Mouse (Mus musculus) monocyte, adult 5-6 weeks (primary cell): Measurements from ENCODE around the gene Tnfrsf14. TPM values are rescaled to one million over a fixed set of nuclear protein-coding genes. Genes with fewer than 3 reads are reported as not detected.
A peak's percentile ranks its signal among the peaks of the same experiment; 100 is the strongest.

Experiments used
- ATAC-seq: fragments of 153-309, 156-312 bp; replicated peaks from 2 replicates; pipeline ENCODE4 v1.8.0; 2017; ENCODE audit warnings: mild to moderate bottlenecking; ENCODE audit not compliant: low TSS enrichment, insufficient number of reproducible peaks, severe bottlenecking, poor library complexity, low FRiP score
- total RNA-seq: library from RNA; stranded (forward); fragments of 200-1000, 200-491, 200-594 nt; gene quantifications from 3 replicates; pipeline ENCODE4 v1.2.3, GENCODE M21; 2017

Tnfrsf14 gene
- total RNA-seq, result 20.8 to 45.5 TPM (median 29.3 TPM) in 3 replicates

DNA sequence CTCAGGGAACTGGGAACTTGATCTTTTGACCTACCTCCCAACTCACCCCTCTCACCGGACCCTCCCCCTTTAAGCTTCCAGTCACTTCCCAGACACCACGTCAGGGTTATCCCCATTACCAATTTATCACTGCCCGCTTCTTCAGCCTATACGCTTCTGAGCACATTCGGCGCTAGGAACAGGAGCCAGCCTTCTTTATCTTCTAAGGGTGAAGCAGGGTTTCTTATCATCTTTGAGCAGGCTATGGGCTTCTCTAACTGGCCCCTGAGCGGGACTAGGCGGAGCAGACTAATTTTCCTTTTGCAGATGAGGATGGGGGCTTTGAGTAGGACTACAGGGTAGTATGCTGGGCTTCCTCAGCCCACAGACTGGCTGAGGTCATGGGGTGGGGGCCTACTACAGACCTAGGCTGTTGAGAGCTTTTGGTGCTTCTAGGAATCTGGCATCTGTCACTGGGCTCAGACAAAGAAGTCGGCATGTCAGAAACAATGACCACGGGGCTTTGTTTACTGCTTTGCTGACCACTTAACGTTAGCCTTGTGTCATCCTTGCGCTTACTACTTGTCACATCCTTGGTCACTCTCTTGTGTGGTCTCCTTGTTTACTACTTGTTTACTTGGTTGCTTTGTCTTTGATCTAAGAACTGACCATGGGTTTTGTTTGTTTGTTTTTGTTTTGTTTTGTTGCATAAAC is at the start of gene Tnfrsf14:
Gene Tnfrsf14 (minus strand): TSS at position 169 of the 693 bp plus-strand sequence.
- ATAC-seq, result no peak

DNA sequence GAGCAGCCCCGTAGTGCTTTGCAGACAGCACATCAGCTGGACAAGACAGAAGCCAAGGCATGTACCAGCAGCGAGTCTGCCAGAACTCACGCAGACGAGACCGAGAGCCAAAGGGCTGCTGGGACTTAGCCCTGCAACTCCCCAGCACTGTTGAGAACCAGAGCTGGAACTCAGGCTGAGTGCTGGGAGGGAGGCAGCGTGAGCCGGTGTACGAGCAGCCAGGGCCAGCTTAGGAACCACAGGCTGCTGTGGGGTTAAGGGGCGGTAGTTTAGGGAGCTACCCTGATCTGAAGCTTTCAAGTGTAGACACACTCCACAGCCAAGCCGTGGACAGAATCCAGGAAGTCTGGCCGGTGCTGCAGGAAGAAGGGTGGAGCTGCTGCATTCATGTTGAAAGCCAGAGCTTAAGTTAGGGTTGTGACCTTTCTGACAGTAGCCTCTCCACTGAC is 45.8 kb upstream of the Tnfrsf14 start:
- no peak for ATAC-seq

DNA sequence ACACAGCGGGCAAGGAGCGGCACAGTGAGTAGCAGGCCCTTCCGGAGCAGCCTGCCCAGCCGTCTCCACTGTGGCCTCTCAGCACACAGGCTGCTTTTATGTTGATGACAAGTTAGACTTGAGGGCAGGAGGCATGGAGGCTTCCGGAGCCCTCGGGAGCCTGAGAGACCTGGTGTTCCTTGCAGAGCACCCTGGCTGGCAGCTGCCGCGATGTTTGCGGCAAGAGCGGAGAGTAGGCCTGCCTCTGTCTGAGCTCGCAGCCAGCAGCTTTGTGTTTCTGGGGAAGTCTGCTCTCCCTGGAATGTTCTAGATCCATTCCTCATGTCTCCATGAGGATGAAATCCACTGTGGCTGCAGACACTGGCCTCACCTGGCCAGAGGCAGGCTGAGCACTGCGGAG is 44.2 kb upstream of the Tnfrsf14 start:
- no peak for ATAC-seq

DNA sequence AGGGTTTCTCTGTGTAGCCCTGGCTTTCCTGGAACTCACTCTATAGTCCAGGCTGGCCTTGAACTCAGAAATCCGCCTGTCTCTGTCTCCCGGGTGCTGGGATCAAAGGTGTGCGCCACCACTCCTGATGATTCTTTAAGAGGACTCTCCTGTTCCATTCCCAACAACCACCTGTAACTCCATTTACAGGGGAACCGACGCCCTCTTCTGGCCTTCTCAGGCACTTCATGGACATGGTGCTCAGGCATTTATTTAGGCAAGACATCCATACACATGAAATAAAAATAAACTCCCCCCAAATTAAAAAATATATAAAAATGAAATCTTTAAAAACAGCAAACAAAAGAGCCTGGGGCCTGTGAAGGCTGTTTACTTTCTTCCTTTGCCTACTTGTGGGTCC is 38.8 kb upstream of the Tnfrsf14 start:
- no peak for ATAC-seq

DNA sequence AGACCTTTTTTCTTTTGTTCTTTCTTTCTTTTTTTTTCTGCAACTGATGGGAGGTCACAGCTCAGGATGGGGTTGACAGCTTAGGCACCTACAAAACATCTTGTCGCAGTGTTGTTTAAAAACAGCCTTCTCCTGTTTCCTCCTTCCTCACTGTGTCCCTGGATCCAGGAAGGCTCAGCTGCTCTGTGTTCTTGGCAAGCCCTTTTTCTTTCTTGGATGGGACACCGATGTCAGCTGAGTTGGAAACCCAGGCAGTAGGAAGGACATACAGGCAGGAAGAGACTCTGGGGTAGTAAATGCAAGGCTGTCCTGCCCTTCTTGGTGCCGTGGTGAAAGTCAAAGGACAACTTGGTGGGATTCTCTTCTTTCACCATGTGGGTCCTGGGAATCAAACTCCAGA is 37.5 kb upstream of the Tnfrsf14 start:
- ATAC-seq, result no peak

DNA sequence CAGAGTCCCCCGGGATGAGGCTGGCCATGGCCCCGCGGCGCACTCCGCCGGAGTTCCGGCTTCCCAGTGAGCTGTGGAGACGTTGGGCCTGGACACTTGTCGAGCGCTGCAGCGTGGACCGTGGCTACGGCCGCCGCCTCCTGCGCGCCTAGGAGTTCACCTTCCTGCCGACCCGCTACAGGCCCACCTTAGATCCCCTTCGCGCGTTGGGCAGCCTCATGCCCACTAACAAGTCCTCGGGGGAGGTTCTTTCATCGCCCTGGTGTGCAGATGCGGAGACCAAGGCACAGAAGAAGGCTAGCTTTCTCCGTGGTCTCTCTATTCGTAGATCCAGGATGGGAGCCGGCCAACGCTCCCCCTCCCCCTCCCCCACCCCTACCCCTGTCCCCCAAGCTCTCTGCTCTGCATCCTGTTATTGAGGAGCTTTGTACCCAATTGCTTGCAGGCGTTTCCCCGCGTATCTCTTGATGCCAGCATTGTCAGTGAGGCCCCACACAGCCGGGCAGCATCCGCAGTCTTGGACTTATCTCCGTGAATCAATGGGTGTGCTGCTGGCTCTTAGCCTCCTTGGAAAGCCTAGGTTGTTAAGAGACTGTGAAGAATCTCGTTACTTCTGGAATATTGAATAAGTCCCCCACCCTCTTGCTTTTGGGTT is 36.3 kb upstream of the Tnfrsf14 start:
- no peak for ATAC-seq

DNA sequence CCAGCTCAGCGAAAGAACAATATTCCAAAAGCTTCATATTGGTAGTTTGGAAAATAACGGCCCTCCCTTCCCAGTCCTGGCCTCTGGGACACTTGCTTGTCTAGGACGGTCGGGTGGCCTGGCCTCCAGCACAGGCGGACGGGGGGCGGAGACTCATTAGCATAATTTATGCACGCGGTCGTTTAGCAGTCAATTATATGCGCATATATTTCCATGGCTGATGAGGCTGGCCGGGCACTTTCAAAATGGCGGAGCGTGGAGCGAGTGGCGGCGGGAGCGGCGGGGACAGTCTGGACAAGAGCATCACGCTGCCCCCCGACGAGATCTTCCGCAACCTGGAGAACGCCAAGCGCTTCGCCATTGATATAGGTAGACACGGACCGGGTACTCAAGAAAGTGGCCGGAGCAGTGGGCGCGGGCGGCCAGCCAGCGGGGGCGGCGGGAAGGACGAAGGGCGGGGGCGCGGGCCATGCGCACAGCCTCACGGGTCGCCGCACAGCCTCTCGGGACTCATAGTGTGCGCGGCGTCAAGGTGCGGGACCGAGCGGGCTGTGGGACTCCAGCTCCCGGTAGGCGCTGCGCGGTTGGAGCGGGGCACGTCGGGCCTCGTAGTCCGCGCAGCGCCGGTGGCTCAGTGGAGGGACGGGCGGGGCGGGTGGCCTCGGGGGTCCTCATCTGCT is 35.7 kb upstream of the Tnfrsf14 start, which contains the start of gene Pank4:
Gene Pank4 (plus strand): TSS at position 223 of the 680 bp plus-strand sequence.
- ATAC-seq, result peak; percentile 78

DNA sequence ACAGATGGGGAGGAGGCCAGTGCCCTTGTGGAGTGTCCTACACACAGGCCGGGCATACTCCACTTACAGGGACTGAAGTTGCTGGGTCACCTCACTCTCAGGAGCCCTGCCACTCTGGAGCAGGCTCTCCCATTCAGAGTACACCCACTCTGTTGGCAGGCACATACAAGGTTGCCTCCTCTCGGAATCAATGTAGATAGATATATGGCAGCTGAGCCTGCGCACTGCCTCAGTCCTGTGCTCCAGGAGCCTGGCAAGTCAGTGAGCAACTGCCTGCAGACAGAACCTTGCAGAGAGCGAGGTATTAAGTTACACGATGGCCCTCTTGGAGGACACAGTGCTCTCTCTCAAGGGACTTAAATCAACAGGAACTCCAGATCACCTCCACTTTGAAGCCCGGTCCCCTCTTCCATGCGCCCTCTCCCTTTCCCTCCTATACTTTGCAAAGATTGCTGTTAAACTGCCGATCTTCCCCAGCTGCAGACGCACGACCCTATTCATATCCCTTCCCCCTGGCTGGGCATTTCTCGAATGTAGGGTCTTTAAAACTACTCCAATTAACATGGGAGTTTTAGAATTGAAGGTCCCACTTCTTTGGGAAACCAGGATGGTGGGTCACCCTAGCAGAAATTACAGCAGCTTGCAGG is 35.0 kb upstream of the Tnfrsf14 start:
- no peak for ATAC-seq

DNA sequence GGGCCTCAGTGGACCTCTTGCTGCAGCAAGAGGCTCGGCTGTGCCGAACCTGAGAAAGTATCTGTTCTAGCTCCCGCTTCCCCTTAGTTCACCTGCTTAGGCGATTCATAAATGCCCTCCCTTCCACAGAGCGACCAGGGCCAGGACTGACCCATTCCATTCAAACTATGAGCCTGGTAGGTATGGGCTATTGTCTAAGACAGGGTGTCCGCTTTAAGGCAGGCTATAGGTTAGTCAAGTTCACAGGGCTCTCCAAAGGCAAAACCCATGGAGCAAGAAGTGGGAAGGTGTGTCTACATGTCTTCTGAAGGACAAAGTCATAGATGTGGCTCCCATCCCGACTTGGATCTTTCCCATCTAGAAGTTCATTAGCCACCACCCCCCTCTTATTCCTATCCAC is 34.3 kb upstream of the Tnfrsf14 start:
- ATAC-seq, result no peak

DNA sequence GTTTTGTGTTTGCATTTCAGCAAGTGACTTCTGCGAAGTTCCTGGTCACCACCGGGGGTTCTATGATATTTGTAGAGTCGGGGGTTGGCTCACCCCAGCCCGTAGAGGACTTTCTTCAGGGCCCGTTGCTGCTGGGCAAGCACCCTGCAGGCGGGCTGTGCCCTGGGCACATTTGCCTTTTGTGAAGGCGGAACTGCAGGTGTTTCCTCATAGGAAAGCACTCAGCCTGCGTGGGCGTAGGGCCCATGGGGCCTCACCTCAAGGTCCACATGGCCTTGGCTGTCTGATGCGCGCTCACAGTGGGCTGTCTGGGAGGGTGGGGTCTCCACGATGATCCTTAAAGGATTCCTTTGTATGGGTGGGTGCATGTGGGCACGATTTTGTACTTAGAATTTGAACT is 33.5 kb upstream of the Tnfrsf14 start:
- ATAC-seq, result 0 out of 2 replicates have a peak, but pooled peaks have one; percentile 22

DNA sequence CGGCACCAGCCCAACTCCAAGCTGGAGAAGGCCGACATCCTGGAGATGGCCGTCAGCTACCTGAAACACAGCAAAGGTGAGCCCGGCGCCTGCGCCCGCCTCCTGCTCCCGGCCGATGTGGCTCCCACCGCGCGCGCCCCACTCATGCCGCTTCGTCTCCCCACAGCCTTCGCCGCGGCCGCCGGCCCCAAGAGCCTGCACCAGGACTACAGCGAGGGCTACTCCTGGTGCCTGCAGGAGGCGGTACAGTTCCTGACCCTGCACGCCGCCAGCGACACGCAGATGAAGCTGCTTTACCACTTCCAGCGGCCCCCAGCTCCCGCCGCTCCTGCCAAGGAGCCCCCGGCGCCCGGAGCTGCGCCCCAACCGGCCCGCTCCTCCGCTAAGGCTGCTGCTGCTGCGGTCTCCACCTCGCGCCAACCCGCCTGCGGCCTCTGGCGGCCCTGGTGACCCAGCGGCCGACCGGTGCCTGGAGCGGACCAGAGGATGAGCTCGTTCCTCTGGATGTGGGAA is 32.9 kb upstream of the Tnfrsf14 start:
- no peak for ATAC-seq

DNA sequence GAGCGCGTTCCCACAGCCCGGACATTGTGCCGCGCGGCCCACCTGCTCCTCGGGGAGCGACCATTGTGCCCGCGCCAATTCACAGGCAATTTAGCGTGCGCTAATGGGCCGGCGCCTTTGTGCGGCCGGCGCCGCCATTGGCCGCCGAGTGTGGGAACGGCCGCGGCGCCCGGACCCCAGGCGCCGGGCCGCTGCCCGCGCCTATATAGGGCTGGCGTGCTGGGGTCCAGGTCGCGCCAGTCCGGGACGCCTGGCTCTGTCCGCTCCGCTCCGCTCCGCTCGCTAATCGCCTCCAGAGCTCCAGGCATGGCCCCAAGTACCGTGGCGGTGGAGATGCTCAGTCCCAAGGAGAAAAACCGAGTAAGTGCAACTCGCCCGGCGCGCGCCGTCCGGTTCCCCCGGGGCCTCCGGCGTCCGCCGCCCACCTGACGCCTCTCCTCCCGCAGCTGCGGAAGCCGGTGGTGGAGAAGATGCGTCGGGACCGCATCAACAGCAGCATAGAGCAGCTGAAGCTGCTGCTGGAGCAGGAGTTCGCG is 32.4 kb upstream of the Tnfrsf14 start, which contains the start of gene Hes5:
Gene Hes5 (plus strand): TSS at position 234 of the 536 bp plus-strand sequence.
- no peak for ATAC-seq

DNA sequence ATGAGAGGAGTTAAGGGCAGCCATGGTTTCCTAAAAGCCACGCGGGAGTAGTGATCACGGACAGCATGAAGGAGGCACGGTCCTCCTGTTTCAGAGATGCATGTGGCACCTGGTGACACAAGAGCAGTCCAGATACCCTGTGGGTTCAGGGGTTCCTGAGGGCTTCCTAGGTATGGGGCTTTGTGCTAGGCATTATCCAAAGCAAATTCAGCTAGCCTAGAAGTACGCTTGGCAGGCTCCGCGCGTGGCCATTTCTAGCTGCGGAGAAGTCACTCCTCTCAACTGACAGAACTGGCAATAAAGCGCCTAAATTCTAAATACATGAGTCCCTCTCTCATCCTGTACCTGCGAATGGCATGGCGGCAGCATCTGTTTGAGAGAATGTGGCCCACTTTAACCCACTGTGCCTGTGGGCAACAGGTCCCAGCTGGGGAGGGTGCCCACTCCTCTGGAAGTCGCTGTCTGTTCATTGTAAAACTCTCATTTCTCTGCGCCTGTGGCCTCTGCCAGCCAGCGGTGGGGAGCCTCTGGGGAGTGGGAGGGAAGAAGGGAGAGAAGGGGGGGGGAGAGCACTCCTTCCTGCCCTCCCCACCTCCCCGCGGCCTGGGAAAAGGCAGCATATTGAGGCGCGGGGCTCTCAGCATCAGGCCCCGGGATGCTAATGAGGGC is 31.8 kb upstream of the Tnfrsf14 start:
- no peak for ATAC-seq

DNA sequence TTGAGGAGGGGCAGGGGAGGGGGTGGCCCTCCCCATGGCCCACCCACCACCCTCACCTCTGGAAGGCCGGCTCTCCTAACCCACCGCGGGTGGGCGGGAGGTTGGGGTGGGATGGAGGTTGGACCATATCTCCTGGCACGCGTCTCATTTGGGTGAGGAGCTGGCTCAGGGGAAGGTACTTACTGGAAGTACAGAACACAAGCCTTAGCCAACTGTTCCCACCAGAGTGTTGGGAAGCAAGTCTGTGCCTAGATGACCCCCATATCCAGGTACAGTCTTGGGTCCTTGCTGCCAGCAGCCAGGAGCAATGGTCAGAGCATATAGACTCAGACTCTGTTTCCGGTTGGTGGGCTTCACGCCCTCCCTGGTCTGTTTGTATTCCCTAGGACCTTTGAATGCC is 30.3 kb upstream of the Tnfrsf14 start:
- no peak for ATAC-seq

DNA sequence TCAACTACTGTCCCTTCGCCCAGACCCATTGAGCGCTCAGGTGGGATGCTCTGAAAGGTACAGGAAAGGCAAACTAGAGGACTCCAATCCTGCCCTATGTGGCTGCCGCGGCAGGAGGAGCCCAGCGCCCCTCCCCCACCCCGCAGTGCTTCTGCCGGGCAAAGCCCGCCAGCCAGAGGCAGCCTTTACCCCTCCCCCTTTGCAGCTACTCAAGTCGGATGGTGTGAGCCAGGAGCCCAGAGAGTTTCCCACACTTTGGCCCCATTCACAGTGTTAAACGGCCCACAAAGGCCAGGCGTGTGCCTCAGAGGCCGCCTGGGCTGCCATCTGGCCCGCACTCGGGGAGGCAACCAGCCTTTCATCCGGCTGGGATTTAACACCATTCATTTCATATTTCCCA is 29.8 kb upstream of the Tnfrsf14 start:
- no peak for ATAC-seq

DNA sequence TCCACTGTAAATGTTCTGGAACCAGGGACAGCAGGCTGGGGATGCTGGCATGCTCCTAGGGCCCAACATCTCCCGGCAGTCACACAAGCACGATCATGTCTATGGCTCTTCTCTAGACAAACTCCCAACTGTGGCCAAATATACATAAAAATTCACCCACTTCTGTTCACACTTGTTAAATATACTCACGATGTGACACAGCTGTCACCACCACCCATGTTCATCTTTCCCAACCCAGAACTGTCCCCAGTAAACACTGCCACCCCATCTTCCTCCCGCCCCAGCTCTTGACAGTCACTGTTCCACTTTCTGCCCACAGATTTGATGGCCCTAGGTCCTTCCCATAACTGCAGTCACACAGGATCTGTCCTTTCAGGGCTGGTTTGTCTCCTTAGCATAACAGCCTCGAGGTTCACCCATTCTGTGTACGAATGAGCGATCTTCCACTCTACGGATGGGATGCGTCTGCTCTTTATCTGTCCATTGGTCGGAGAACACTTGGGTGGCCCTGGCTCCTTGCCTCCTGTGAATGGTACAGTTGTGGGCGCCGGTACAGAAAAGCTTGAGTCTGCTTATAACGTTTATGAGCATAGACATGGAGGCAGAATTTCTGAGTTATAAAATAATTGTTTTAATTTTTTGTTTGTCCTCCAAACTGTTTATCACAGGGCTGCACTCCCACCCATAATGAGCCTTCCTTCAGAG is 29.1 kb upstream of the Tnfrsf14 start:
- no peak for ATAC-seq

DNA sequence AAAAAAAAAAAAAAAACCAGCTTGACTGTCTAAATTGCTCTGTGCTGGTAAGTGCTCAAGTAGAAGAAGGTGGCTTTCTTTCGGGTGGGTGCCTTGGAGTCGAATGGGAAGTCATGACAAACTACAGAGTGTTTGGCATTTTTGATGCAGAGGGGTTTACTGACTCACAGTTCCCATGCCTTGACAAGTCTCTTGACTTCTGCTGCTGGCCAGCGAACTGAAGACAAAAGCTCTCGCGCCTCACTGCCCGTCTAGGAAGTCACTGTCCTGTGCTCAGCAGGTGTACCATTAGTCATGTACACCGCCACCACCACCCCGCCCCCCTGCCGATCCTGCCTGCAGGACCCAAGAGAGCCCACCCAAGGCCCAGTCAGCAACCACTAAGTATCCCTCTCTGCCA is 28.2 kb upstream of the Tnfrsf14 start:
- ATAC-seq, result no peak
